Mouse (Mus musculus) lung, postnatal 0 days (tissue): ENCODE data around the gene Lhx5.

Experiments
- CTCF ChIP-seq: IDR thresholded peaks from 2 replicates; pipeline ENCODE4 v1.5.1; 2016; ENCODE audit warnings: antibody characterized with exemption, mild to moderate bottlenecking
- EP300 ChIP-seq: IDR thresholded peaks from 2 replicates; pipeline ENCODE4 v1.6.1; 2016; ENCODE audit warnings: antibody characterized with exemption, mild to moderate bottlenecking, control low read depth

DNA sequence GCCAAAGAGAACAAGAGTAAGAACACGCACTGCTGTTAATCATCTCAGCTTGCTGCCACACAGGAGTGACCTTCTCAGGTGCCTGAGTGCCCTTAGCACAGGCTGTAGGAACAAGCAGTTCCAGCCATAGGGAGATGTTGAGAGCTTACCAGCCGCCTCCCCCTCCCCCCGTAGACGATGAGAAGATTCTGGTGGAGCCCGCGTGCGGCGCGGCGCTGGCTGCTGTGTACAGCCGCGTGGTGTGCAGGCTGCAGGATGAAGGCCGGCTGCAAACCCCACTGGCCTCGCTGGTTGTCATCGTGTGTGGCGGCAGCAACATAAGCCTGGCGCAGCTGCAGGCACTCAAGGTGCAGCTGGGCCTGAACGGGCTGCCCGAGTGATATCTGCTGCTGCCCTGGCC lies 51.9 kb downstream of the Lhx5 start:
- no peak for TF ChIP-seq CTCF
- TF ChIP-seq EP300, result no peak
